Mouse (Mus musculus): ENCODE data around the gene Tcf7l1.

GRCm38 (mm10) chr6:72677510-72678220 is 111.4 kb downstream of the Tcf7l1 start:
- TF ChIP-seq CTCF (IDR thresholded peaks at IDR 0.05; ENCODE audit: low read depth) (no peak), EP300 (IDR thresholded peaks at IDR 0.05; ENCODE audit: low read depth) (no peak)
